In genomic region chr12:50935516-50935915, GRCm38 (mm10) we compare ENCODE assay signal across 20 mouse cellular contexts.
DNase-seq lines count a peak whose midpoint lies in the region; ATAC-seq and TF ChIP-seq lines count a peak whose summit lies in the region.
"Had no signal": no experiment of that assay in that cellular context is flagged by ENCODE, and none has a peak within 500 bp of the region (broad histone marks: within the 10 kb centered on the region; RNA-seq: fewer than 3 reads in every experiment).

No protein-coding gene starts in this region.

- no peak overlapping the region for H3K4me2 ChIP-seq in forebrain, embryonic 16.5 days (ENCODE audit: low read length)
- H3K4me2 ChIP-seq in forebrain, embryonic 11.5 days (ENCODE audit: low read depth, low read length, severe bottlenecking), result no peak overlapping the region
- no peak overlapping the region for H3K4me2 ChIP-seq in midbrain, embryonic 15.5 days
- H3K4me2 ChIP-seq in midbrain, embryonic 13.5 days (replicated peaks), result no peak overlapping the region
- H3K4me2 ChIP-seq: embryonic facial prominence, embryonic 15.5 days; heart, embryonic 13.5 days had no signal

- H3K9ac ChIP-seq in forebrain, embryonic 16.5 days (replicated peaks; ENCODE audit: low read depth, low read length), result no peak overlapping the region
- H3K9ac ChIP-seq in forebrain, embryonic 11.5 days (ENCODE audit: low read length), result no peak overlapping the region
- no peak overlapping the region for H3K9ac ChIP-seq in midbrain, embryonic 15.5 days
- H3K9ac ChIP-seq in midbrain, embryonic 13.5 days (replicated peaks), result no peak overlapping the region
- H3K9ac ChIP-seq: embryonic facial prominence, embryonic 15.5 days; heart, embryonic 13.5 days had no signal

- WGBS in forebrain, embryonic 16.5 days, result 57% methylated on average over 5 of the region's 5 CpGs
- 84% methylated on average over 5 of the region's 5 CpGs for WGBS in forebrain, embryonic 11.5 days
- WGBS in midbrain, embryonic 15.5 days, result 59% methylated on average over 5 of the region's 5 CpGs
- 70% methylated on average over 5 of the region's 5 CpGs for WGBS in midbrain, embryonic 13.5 days
- 30% methylated on average over 5 of the region's 5 CpGs for WGBS in olfactory bulb, adult 2 months

- no peak for TF ChIP-seq CTCF in olfactory bulb, adult 2 months (IDR thresholded peaks at IDR 0.05; ENCODE audit: insufficient read depth, low read depth, low read length)

- H3K36me3 ChIP-seq in forebrain, embryonic 16.5 days (ENCODE audit: control insufficient read depth, insufficient read depth), result no peaks in the 10 kb centered on the region
- no peaks in the 10 kb centered on the region for H3K36me3 ChIP-seq in forebrain, embryonic 11.5 days (ENCODE audit: control insufficient read depth, insufficient read depth, low read length)
- H3K36me3 ChIP-seq in midbrain, embryonic 15.5 days (replicated peaks), result no peaks in the 10 kb centered on the region
- no peaks in the 10 kb centered on the region for H3K36me3 ChIP-seq in midbrain, embryonic 13.5 days
- H3K36me3 ChIP-seq: embryonic facial prominence, embryonic 15.5 days; heart, embryonic 13.5 days had no signal

- intact Hi-C loops in left cerebral cortex, postnatal 4 days (cut with DNase I), result no loop called here

- ATAC-seq in forebrain, embryonic 16.5 days, result peak; percentile 54
- ATAC-seq in forebrain, embryonic 11.5 days (replicated peaks; ENCODE audit: low FRiP score), result no peak
- no peak for ATAC-seq in midbrain, embryonic 15.5 days (replicated peaks)
- ATAC-seq in midbrain, embryonic 13.5 days, result no peak
- ATAC-seq: hindbrain, postnatal 0 days had no signal

- DNase-seq in forebrain, embryonic 11.5 days (ENCODE audit: low spot score), result no peak
- no peak for DNase-seq in thymus, adult 18-20 months
- DNase-seq in left cerebral cortex, postnatal 4 days, result no peak
- DNase-seq: adrenal gland, adult 8-10 months; adrenal gland, postnatal 36 days; cerebellum, adult 11 months; cerebellum, adult 8-10 months; cerebellum, postnatal 14 days; embryo, embryonic 11 days; gastrocnemius, adult 2 months; gastrocnemius, postnatal 25 days; heart, postnatal 36 days had no signal

- no peaks in the 10 kb centered on the region; the same call in 1 of the 2 replicates for H3K9me3 ChIP-seq in forebrain, embryonic 16.5 days (ENCODE audit: control insufficient read depth, low read length)
- H3K9me3 ChIP-seq in forebrain, embryonic 11.5 days (ENCODE audit: control insufficient read depth, low read length), result no peaks in the 10 kb centered on the region
- no peaks in the 10 kb centered on the region for H3K9me3 ChIP-seq in midbrain, embryonic 15.5 days
- no peaks in the 10 kb centered on the region for H3K9me3 ChIP-seq in midbrain, embryonic 13.5 days
- H3K9me3 ChIP-seq: embryonic facial prominence, embryonic 15.5 days; heart, embryonic 13.5 days had no signal

- peaks cover 4% of the 10 kb centered on the region; the same call in 1 of the 2 replicates for H3K4me1 ChIP-seq in forebrain, embryonic 16.5 days (replicated peaks; ENCODE audit: control insufficient read depth, insufficient read depth, low read length)
- H3K4me1 ChIP-seq in forebrain, embryonic 11.5 days (replicated peaks; ENCODE audit: control insufficient read depth, insufficient read depth, low read length), result no peaks in the 10 kb centered on the region
- no peaks in the 10 kb centered on the region for H3K4me1 ChIP-seq in midbrain, embryonic 15.5 days
- H3K4me1 ChIP-seq in midbrain, embryonic 13.5 days (replicated peaks), result no peaks in the 10 kb centered on the region
- peaks cover 3% of the 10 kb centered on the region; the same call in 1 of the 2 replicates for H3K4me1 ChIP-seq in olfactory bulb, adult 2 months (ENCODE audit: control insufficient read depth, insufficient read depth, low read length)
- H3K4me1 ChIP-seq: embryonic facial prominence, embryonic 15.5 days; heart, embryonic 13.5 days had no signal

- no peak overlapping the region for H3K4me3 ChIP-seq in forebrain, embryonic 16.5 days (replicated peaks; ENCODE audit: low read length)
- H3K4me3 ChIP-seq in forebrain, embryonic 11.5 days (ENCODE audit: low read depth, low read length), result no peak overlapping the region
- H3K4me3 ChIP-seq in midbrain, embryonic 15.5 days, result no peak overlapping the region
- no peak overlapping the region for H3K4me3 ChIP-seq in midbrain, embryonic 13.5 days (replicated peaks)
- no peak overlapping the region for H3K4me3 ChIP-seq in olfactory bulb, adult 2 months (ENCODE audit: insufficient read depth, low read depth, low read length)
- H3K4me3 ChIP-seq: embryonic facial prominence, embryonic 15.5 days; erythroblast, embryonic 14.5 days; gastrocnemius, adult 2 months; heart, embryonic 13.5 days had no signal

- H3K27me3 ChIP-seq in forebrain, embryonic 16.5 days (replicated peaks; ENCODE audit: control insufficient read depth, insufficient read depth, low read length), result no peaks in the 10 kb centered on the region
- H3K27me3 ChIP-seq in forebrain, embryonic 11.5 days (ENCODE audit: control insufficient read depth, insufficient read depth, low read length), result no peaks in the 10 kb centered on the region
- H3K27me3 ChIP-seq in midbrain, embryonic 15.5 days (replicated peaks), result no peaks in the 10 kb centered on the region
- H3K27me3 ChIP-seq in midbrain, embryonic 13.5 days, result no peaks in the 10 kb centered on the region
- H3K27me3 ChIP-seq: embryonic facial prominence, embryonic 15.5 days; heart, embryonic 13.5 days had no signal

- no peak for TF ChIP-seq POLR2A in olfactory bulb, adult 2 months (IDR thresholded peaks at IDR 0.05; ENCODE audit: insufficient read depth, low read depth, low read length)

- H3K27ac ChIP-seq in forebrain, embryonic 16.5 days (ENCODE audit: low read length), result peak overlapping the region; percentile 38; the same call in 1 of the 2 replicates
- H3K27ac ChIP-seq in forebrain, embryonic 11.5 days (ENCODE audit: low read depth, low read length), result no peak overlapping the region
- H3K27ac ChIP-seq in midbrain, embryonic 15.5 days, result 0 out of 2 replicates have a peak overlapping the region, but pooled peaks have one; percentile 42
- no peak overlapping the region for H3K27ac ChIP-seq in midbrain, embryonic 13.5 days
- peak overlapping the region; percentile 64; the same call in 1 of the 2 replicates for H3K27ac ChIP-seq in olfactory bulb, adult 2 months (ENCODE audit: insufficient read depth, low read depth, low read length)
- H3K27ac ChIP-seq: embryonic facial prominence, embryonic 15.5 days; gastrocnemius, adult 2 months; heart, embryonic 13.5 days; hindbrain, postnatal 0 days had no signal

Comparison
In these comparisons a context has a peak if more than half of its experiments do, and no peak if none do; other contexts are left out.
1. H3K27ac ChIP-seq: peak in forebrain, embryonic 16.5 days (single experiment), midbrain, embryonic 15.5 days (single experiment) and olfactory bulb, adult 2 months (single experiment); none in forebrain, embryonic 11.5 days (single experiment) and midbrain, embryonic 13.5 days (single experiment).